Mouse (Mus musculus) lung, embryonic 15.5 days (tissue): ENCODE measurements around the gene Eif4g1. TPM values are rescaled to one million over a fixed set of nuclear protein-coding genes. Genes with fewer than 3 reads are reported as not detected.

Source experiments
- ATAC-seq: fragments of 200-750 bp; cut with Nextera tagmentation; 2 replicates; pipeline ENCODE4 v1.8.0; 2017; ENCODE audit warnings: moderate number of reproducible peaks, borderline replicate concordance; ENCODE audit not compliant: low FRiP score, low TSS enrichment; ENCODE audit errors: extremely low read depth
- H3K27ac ChIP-seq: fragments of 300-500 bp; sonication (generic); 2 replicates; pipeline ENCODE4 v1.5.1; 2015; ENCODE audit warnings: moderate library complexity, mild to moderate bottlenecking, inconsistent platforms
- H3K27me3 ChIP-seq: fragments of 300-500 bp; sonication (generic); 2 replicates; pipeline ENCODE4 v1.6.1; 2015; ENCODE audit warnings: inconsistent platforms
- H3K36me3 ChIP-seq: fragments of 300-500 bp; sonication (generic); 2 replicates; pipeline ENCODE4 v1.6.1; 2015; ENCODE audit warnings: inconsistent platforms
- H3K4me1 ChIP-seq: fragments of 300-500 bp; sonication (generic); 2 replicates; pipeline ENCODE4 v1.6.1; 2015; ENCODE audit warnings: inconsistent platforms
- H3K4me2 ChIP-seq: fragments of 300-500 bp; sonication (generic); 2 replicates; pipeline ENCODE4 v1.6.1; 2015; ENCODE audit warnings: inconsistent platforms, mild to moderate bottlenecking, moderate library complexity
- H3K4me3 ChIP-seq: fragments of 300-500 bp; sonication (generic); 2 replicates; pipeline ENCODE4 v1.5.1; 2015; ENCODE audit warnings: mild to moderate bottlenecking, inconsistent platforms
- H3K9ac ChIP-seq: fragments of 300-500 bp; sonication (generic); 2 replicates; pipeline ENCODE4 v1.6.1; 2015; ENCODE audit warnings: inconsistent platforms
- H3K9me3 ChIP-seq: fragments of 300-500 bp; sonication (generic); 2 replicates; pipeline ENCODE4 v1.6.1; 2016; ENCODE audit warnings: inconsistent platforms
- WGBS: fragments of 180-500 bp; shearing (Covaris S2); methylation state at CpG from one replicate; pipeline ENCODE4 v1.1.7; 2015; 5-methylcytosine and 5-hydroxymethylcytosine counted together
- polyA plus RNA-seq: library from polyadenylated mRNA; unstranded; fragments of >200 nt; fragmentation: Nextera tagmentation; extraction: Ambion mirVana; gene quantifications from 2 replicates; pipeline ENCODE4 v1.2.1, GENCODE M21; 2015

Eif4g1 gene
- polyA plus RNA-seq, 1 experiment from 2014 or later: 170 TPM

DNA sequence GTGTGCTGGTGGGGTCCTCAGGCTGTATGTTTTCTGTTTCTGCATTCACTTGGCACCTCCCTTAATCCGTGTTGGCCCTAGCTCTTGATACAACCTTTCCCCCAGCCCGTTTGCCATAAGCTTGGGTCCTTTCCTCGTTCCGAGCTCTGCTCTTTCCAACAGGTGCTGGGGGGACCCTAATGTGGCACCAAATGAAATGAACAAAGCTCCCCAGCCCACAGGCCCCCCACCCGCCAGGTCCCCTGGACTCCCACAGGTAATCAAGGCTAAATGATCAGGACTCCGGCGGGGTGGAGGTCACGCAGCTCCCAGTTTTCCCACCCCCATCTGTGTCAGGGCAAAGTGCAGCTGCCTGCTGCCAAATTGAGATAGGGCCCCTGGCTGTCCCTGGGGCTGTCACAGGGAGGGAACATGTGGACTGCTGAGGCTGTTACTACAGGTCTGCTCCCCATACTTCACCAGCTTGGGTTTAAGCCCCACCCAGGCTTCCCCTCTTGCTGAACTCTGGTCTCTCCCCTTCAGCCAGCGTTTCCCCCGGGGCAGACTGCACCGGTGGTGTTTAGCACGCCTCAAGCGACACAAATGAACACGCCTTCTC, 5.7 kb downstream of the Eif4g1 start:
- Histone ChIP-seq H3K9me3 (no peaks in the 10 kb centered on the region), H3K27me3 (no peaks in the 10 kb centered on the region), H3K4me2 (peak overlapping the region; percentile 86), H3K4me3 (peak overlapping the region; percentile 98), H3K36me3 (peaks cover 40% of the 10 kb centered on the region), H3K4me1 (peaks cover 37% of the 10 kb centered on the region), H3K27ac (peak overlapping the region; percentile 96), H3K9ac (peak overlapping the region; percentile 93)
- no peak for ATAC-seq
- 2% methylated on average over 14 of the region's 14 CpGs for whole genome bisulfite sequencing

DNA sequence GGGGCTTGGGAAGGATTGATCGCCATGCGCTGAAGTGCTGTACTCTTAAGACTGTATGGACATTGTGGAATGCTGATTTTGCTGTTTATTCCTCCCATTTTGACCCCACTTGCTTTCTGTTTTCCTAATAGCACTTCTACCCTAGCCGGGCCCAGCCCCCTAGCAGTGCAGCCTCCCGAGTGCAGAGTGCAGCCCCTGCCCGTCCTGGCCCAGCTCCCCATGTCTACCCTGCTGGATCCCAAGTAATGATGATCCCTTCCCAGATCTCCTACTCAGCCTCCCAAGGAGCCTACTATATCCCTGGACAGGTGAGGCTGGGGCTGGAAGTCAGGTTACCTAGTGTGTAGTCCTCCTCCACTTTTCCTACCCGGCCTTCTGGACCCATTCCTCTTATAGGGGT, 7.1 kb downstream of the Eif4g1 start:
- Histone ChIP-seq H3K36me3 (peaks cover 53% of the 10 kb centered on the region), H3K4me2 (no peak overlapping the region), H3K4me3 (no peak overlapping the region), H3K4me1 (peaks cover 37% of the 10 kb centered on the region), H3K27me3 (no peaks in the 10 kb centered on the region), H3K27ac (no peak overlapping the region), H3K9ac (no peak overlapping the region), H3K9me3 (no peaks in the 10 kb centered on the region)
- no peak for ATAC-seq
- 77% methylated on average over 6 of the region's 6 CpGs for WGBS

DNA sequence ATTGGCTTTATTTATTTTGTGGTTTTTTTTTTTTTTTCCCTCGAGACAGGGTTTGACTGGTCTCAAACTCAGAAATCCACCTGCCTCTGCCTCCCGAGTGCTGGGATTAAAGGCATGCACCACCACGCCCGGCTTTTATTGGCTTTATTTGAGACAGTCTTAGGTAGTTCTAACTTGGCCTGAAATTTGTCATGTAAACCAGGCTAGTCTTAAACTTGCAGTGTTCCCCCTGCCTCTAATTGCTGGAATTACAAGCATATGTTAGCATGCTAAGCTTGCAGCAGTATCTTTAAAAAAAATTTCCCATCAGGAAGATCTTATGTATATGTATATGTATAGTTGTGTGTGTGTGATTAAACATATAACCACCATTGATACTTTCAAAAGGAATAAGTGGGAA, 8.6 kb downstream of the Eif4g1 start:
- no peaks in the 10 kb centered on the region for H3K9me3 ChIP-seq
- no peak overlapping the region for H3K4me2 ChIP-seq
- ATAC-seq: no peak
- peaks cover 68% of the 10 kb centered on the region for H3K36me3 ChIP-seq
- WGBS: 78% methylated on average over 4 of the region's 4 CpGs
- no peak overlapping the region for H3K4me3 ChIP-seq
- H3K27ac ChIP-seq: no peak overlapping the region
- H3K9ac ChIP-seq: no peak overlapping the region
- H3K27me3 ChIP-seq: no peaks in the 10 kb centered on the region
- peaks cover 37% of the 10 kb centered on the region for H3K4me1 ChIP-seq

DNA sequence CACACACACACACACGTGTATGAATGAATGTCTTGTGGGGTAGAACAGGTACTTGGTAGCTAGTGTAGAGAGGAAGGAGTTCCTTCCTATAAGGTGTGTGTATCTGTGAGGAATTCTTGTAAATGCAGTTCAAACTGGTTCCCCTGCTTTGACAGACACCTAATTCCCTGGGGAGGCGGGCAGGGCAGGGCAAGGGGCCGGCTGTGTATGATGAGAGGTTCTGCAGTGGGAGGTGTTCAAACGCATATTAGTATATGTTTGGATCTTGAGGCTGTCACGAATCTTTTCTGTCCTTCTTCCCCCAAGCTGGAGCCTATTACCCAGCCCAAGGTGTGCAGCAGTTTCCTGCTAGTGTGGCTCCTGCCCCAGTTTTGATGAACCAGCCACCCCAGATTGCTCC, 9.3 kb downstream of the Eif4g1 start:
- Histone ChIP-seq H3K9ac (peak overlapping the region; percentile 3; the same call in 1 of the 2 replicates), H3K4me1 (peaks cover 32% of the 10 kb centered on the region), H3K36me3 (peaks cover 75% of the 10 kb centered on the region), H3K9me3 (no peaks in the 10 kb centered on the region), H3K4me3 (no peak overlapping the region), H3K27me3 (no peaks in the 10 kb centered on the region), H3K4me2 (no peak overlapping the region), H3K27ac (no peak overlapping the region)
- no peak for ATAC-seq
- 85% methylated on average over 5 of the region's 5 CpGs for WGBS

DNA sequence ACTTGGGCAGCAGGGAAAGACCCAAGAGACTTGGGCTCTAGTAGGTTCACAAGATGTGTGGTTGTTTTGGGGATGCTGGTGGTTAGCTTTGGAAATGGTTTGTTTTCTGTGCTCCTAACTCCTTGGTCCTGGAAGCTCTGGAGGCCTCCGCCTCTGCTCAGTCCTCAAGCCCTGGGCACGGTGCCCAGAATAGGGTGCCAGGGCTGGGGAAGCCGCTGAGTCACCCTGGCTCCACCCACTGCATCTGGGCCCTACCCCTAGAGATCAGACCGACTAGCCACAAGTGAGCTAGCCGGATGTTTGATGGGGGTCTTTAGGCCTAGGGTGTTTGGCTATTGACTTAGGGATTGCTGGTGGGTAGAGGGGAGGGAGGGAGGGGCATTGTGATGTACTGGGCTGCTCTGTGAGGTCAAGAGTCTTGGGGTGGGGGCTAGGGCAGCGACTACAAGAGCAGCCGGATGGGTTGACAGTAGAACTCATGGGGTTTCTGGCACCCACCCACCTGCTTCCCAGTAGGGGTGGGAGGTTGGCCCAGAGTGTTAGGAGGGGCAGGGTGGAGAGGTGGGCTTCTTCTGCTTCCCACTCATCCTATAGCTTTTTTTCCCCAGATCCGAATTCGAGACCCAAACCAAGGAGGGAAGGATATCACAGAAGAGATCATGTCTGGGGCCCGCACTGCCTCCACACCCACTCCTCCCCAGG, 10.0 kb downstream of the Eif4g1 start:
- Histone ChIP-seq H3K36me3 (peaks cover 82% of the 10 kb centered on the region), H3K9me3 (no peaks in the 10 kb centered on the region), H3K9ac (peak overlapping the region; percentile 3; the same call in 1 of the 2 replicates), H3K4me3 (no peak overlapping the region), H3K27me3 (no peaks in the 10 kb centered on the region), H3K27ac (no peak overlapping the region), H3K4me1 (peaks cover 32% of the 10 kb centered on the region), H3K4me2 (no peak overlapping the region)
- peak; percentile 44; the same call in 1 of the 2 replicates for ATAC-seq
- 61% methylated on average over 10 of the region's 10 CpGs for WGBS

DNA sequence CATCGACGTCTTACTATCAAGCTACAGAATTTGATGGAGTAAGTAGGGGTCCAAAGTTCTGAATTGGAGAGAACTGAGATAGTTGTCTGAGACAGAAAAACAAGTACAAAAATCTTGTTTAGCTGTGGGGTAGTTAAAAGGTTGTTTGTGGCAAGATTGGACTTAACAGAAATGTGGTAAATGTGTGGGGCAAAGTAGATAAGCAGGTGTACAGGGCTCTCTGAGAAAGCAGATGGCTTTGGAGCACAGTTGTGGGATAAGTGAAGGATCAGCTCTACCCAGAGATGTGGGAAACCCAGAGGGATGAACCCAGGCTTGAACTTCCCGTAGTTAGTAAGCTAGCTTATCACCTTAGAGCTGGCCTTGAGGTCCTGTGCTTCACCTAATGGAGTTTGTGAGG, 22.7 kb downstream of the Eif4g1 start:
- H3K4me2 ChIP-seq: no peak overlapping the region
- ATAC-seq: no peak
- 83% methylated on average over 3 of the region's 3 CpGs for WGBS

DNA sequence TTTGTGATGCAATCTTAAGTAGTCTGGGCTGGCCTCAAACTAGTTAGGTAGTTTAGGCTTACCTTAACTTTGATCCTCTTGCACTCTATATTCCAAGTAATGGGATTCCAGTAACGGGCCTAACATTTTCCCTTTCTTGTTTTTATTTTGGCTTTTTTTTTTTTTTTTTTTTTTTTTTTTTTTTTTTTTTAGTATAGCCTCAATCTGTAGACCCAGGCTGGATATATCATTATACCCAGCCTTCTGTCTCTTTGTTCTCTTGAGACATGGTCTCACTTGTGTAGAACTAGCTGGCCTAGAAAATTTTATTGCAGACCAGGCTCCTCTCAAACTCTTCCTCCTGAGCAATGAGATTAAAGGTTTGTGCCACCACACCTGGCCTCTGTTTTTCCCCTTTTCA, 23.5 kb downstream of the Eif4g1 start:
- Histone ChIP-seq H3K27ac (no peak overlapping the region), H3K36me3 (peaks cover 54% of the 10 kb centered on the region), H3K9ac (no peak overlapping the region), H3K27me3 (no peaks in the 10 kb centered on the region), H3K4me3 (no peak overlapping the region), H3K9me3 (no peaks in the 10 kb centered on the region), H3K4me1 (peaks cover 36% of the 10 kb centered on the region), H3K4me2 (no peak overlapping the region)
- ATAC-seq: no peak
- 71% methylated on average over 1 of the region's 1 CpGs for WGBS

More for the DNA sequence above, 22.7 kb downstream of the Eif4g1 start:
- Histone ChIP-seq H3K4me3 (no peak overlapping the region), H3K9ac (no peak overlapping the region), H3K27me3 (no peaks in the 10 kb centered on the region), H3K36me3 (peaks cover 62% of the 10 kb centered on the region), H3K4me1 (peaks cover 29% of the 10 kb centered on the region), H3K27ac (no peak overlapping the region), H3K9me3 (no peaks in the 10 kb centered on the region)

DNA sequence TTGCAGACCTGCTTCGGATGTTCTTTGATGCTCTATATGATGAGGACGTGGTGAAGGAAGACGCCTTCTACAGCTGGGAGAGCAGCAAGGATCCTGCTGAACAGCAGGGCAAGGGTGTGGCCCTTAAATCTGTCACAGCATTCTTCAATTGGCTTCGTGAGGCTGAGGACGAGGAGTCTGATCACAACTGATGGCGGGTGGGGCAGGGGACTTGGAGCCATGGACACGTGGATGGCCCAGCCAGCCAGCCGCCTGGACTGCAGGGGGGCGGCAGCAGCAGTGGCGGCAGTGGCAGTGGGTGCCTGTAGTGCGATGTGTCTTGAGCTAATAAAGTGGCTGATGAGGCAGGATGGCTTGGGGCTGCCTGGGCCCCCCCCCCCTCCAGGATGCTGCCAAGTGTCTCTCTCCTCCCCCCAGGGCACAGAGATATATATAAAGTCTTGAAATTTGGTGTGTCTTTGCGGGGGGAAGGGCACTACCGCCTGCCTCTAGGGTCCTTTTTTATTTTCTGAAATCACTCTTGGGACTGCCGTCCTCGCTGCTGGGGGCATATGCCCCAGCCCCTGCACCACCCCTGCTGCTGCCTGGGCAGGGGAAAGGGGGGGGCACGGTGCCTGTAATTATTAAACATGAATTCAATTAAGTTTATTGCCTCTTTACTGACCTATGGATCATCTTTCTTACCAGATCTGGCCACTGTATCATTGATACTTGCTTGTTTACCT, 24.3 kb downstream of the Eif4g1 start:
- peak overlapping the region; percentile 67; the same call in 1 of the 2 replicates for H3K4me3 ChIP-seq
- WGBS: 44% methylated on average over 16 of the region's 16 CpGs

DNA sequence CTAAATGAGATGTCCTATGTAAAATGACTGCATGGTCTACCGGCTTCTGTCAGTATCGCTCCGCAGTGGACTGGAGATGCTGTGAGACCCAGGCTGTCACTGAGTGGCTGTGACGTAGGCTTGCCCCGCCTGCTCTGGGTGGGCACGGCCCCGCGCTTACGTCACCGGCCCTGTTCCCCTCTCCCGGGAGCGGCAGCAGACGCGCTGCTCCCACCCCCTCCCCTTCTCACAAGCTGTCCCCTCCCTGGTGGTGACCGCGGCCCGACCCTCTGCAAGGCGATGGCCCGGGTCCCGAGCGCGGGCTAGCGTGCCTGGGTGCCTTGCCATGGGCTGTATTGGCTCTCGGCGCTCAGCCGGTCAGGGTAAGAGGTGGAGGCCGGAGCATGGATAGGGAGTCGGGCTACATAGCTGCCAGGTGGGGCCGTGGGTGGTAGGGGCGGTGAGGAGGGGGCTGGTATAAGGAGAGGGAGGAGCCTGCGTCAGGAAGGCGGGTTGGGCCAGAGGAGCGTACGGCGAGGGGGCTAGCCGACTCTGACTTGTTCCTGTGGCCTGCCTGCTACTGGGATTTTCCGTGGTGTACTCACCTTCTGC, 25.1 kb downstream of the Eif4g1 start, which contains the start of gene Fam131a:
TSS of gene Fam131a (plus strand) at position 131 of the 591 bp plus-strand sequence.
- peak within 1 kb of the TSS; percentile 95 for H3K4me2 ChIP-seq
- H3K4me3 ChIP-seq: peak within 1 kb of the TSS; percentile 67
- under 1% methylated on average over 35 of the region's 37 CpGs for WGBS
- H3K9me3 ChIP-seq: no peaks in the 10 kb centered on the region
- H3K36me3 ChIP-seq: peaks cover 38% of the 10 kb centered on the region
- peaks cover 36% of the 10 kb centered on the region for H3K4me1 ChIP-seq
- peak within 1 kb of the TSS; percentile 70 for H3K9ac ChIP-seq
- H3K27ac ChIP-seq: peak within 1 kb of the TSS; percentile 85
- no peaks in the 10 kb centered on the region for H3K27me3 ChIP-seq
- peak; percentile 93 for ATAC-seq

More for the DNA sequence above, 24.3 kb downstream of the Eif4g1 start:
- Histone ChIP-seq H3K4me2 (peak overlapping the region; percentile 95), H3K27me3 (no peaks in the 10 kb centered on the region), H3K9ac (no peak overlapping the region), H3K9me3 (no peaks in the 10 kb centered on the region), H3K4me1 (peaks cover 36% of the 10 kb centered on the region), H3K36me3 (peaks cover 46% of the 10 kb centered on the region), H3K27ac (0 out of 2 replicates have a peak overlapping the region, but pooled peaks have one; percentile 7)
- ATAC-seq: no peak

DNA sequence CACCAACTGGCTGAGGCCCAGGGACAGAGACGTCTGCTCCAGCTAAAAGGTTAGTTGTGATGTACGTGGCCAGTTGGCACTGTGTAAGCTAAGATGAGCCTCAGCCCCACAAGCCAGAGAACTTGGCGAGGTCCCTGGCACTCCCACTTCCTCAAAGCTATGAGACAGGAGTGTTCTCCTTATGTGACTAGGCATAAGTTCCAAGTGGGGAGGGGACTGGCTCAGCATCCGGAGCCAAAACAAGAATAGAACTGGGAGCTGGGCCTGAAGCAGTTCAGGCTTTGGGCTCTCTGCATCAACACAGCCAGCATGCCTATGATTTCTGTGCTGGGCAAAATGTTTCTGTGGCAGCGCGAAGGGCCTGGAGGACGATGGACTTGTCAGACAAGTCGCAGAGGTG, 26.7 kb downstream of the Eif4g1 start:
- Histone ChIP-seq H3K27me3 (no peaks in the 10 kb centered on the region), H3K9me3 (no peaks in the 10 kb centered on the region), H3K36me3 (peaks cover 23% of the 10 kb centered on the region), H3K9ac (no peak overlapping the region), H3K27ac (peak overlapping the region; percentile 26; the same call in 1 of the 2 replicates), H3K4me1 (peaks cover 36% of the 10 kb centered on the region), H3K4me3 (no peak overlapping the region; the same call in 1 of the 2 replicates), H3K4me2 (peak overlapping the region; percentile 53; the same call in 1 of the 2 replicates)
- no peak for ATAC-seq
- WGBS: 67% methylated on average over 8 of the region's 8 CpGs

DNA sequence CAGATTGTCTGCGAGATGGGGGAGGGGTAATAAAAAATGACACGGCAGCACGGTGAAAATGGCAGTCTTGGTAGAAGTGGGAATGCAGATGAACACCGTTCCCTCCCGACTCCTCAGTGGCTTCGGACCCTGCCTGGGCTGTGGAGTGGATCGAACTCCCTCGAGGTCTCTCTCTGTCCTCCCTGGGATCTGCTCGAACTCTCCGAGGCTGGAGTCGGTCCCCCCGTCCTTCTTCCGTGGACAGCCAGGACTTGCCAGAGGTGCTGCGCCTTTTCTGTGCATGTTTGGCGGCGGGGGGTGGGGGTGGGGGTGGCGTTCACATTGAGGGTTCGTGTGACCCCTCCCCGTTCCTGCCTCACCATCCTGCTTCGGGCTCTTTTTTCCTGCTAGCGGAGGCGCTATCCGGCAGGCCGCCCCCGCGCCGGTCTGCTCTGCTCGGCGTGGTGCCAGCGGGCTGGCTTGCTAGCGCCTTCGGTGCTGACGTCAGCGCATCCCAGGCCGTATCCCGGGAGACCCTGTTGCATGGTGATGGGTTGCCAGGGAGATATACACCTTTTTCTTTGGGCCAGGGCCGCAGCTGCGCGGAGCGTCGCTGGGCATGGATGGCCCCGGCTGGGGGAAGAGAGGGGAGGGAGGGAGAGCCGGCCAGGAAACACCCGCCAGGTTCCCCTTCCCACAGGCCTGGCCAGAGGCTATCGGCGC, 27.7 kb downstream of the Eif4g1 start:
- Histone ChIP-seq H3K27me3 (no peaks in the 10 kb centered on the region), H3K9me3 (no peaks in the 10 kb centered on the region), H3K36me3 (peaks cover 14% of the 10 kb centered on the region; the same call in 1 of the 2 replicates), H3K4me3 (peak overlapping the region; percentile 28), H3K9ac (peak overlapping the region; percentile 14; the same call in 1 of the 2 replicates), H3K27ac (no peak overlapping the region), H3K4me2 (peak overlapping the region; percentile 53), H3K4me1 (peaks cover 36% of the 10 kb centered on the region)
- ATAC-seq: peak; percentile 32; the same call in 1 of the 2 replicates
- WGBS: 3% methylated on average over 46 of the region's 46 CpGs
